19 mouse cellular contexts compared by ENCODE assay signal in genomic region chr1:34930571-34930970, GRCm38 (mm10).
"Had no signal": no experiment of that assay in that cellular context is flagged by ENCODE, and none has a peak within 500 bp of the region (broad histone marks: within the 10 kb centered on the region; RNA-seq: fewer than 3 reads in every experiment).

No protein-coding gene starts in this region.

- H3K9me3 ChIP-seq: lung, embryonic 15.5 days had no signal

- H3K9ac ChIP-seq: liver, embryonic 15.5 days; liver, postnatal 0 days; lung, embryonic 15.5 days; midbrain, embryonic 12.5 days; neural tube, embryonic 13.5 days; neural tube, embryonic 15.5 days had no signal

- H3K27me3 ChIP-seq: liver, embryonic 15.5 days; lung, embryonic 15.5 days; megakaryocyte, embryonic 14.5 days; midbrain, embryonic 12.5 days; neural tube, embryonic 13.5 days; neural tube, embryonic 15.5 days had no signal

- H3K4me1 ChIP-seq: liver, embryonic 15.5 days; lung, embryonic 15.5 days; megakaryocyte, embryonic 14.5 days; midbrain, embryonic 12.5 days; neural tube, embryonic 13.5 days; neural tube, embryonic 15.5 days had no signal

- H3K36me3 ChIP-seq: liver, embryonic 15.5 days; lung, embryonic 15.5 days; midbrain, embryonic 12.5 days; neural tube, embryonic 13.5 days; neural tube, embryonic 15.5 days had no signal

- H3K4me3 ChIP-seq: liver, embryonic 15.5 days; lung, embryonic 15.5 days; megakaryocyte, embryonic 14.5 days; midbrain, embryonic 12.5 days; myocyte; neural tube, embryonic 13.5 days; neural tube, embryonic 15.5 days had no signal

- H3K27ac ChIP-seq: liver, embryonic 15.5 days; lung, embryonic 15.5 days; macrophage; midbrain, embryonic 12.5 days; neural tube, embryonic 13.5 days; neural tube, embryonic 15.5 days had no signal

- DNase-seq: liver, postnatal 0 days; lung, adult 2 months; lung, postnatal 14 days; lung, postnatal 36 days; midbrain, embryonic 14.5 days; right cerebral cortex, postnatal 14 days; thymus, adult 18-20 months; thymus, postnatal 14 days; thymus, postnatal 36 days had no signal

- ATAC-seq: liver, postnatal 0 days; lung, postnatal 0 days; midbrain, embryonic 16.5 days had no signal

- H3K4me2 ChIP-seq: liver, embryonic 15.5 days; lung, embryonic 15.5 days; midbrain, embryonic 12.5 days; neural tube, embryonic 13.5 days; neural tube, embryonic 15.5 days had no signal
